Mouse (Mus musculus) cortical plate, adult 2 months (tissue): ENCODE data around the gene Prss8.

Experiments
- CTCF ChIP-seq: fragments of 200-500 bp; IDR thresholded peaks from 2 replicates; pipeline ENCODE4 v1.5.1; 2011; ENCODE audit warnings: mild to moderate bottlenecking, control low read depth, low read length; ENCODE audit not compliant: insufficient read depth; ENCODE audit errors: extremely low read depth
- POLR2A ChIP-seq: fragments of 200-500 bp; IDR thresholded peaks from 2 replicates; pipeline ENCODE4 v1.6.1; 2011; ENCODE audit warnings: mild to moderate bottlenecking, low read length, control low read depth; ENCODE audit not compliant: insufficient read depth; ENCODE audit errors: extremely low read depth

DNA sequence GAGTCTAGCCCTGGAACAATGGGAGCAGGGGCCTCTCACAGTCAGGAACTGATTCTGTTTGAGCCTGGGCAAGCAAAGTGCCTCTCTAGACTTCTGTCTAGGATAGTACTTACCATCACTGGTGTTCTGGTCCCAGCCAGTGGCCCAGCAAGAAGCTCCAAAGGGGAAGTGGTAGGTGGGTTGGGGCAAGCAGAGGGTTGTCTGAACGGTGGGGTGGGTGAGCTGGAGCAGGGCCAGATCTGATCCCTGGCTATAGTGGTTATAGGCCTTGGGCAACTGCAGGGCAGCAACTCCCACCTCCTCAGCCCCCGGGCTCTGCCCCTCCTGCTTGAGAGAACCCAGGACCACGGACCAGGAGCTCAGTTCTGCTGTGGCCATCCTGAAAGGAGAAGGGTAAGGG is 41.1 kb downstream of the Prss8 start:
- no peak for TF ChIP-seq CTCF
- TF ChIP-seq POLR2A = no peak
